Mouse (Mus musculus): ENCODE measurements around the gene Gpr132. TPM values are rescaled to one million over a fixed set of nuclear protein-coding genes. Genes with fewer than 3 reads are reported as not detected.
A peak's percentile ranks its signal among the peaks of the same experiment; 100 is the strongest.
"Not testable (repeated sequence)": the region's sequence is repeated elsewhere in the genome, so short reads cannot be mapped to it uniquely, and the experiment has no call there.

Gpr132 gene
- total RNA-seq, 2 experiments from 2014 or later, result not detected

- DNase-seq (ENCODE audit: low spot score in 2 of 2), result no peak
- intact Hi-C loops (cut with DNase I), result no loop called here
These were observed 10.8 kb downstream of the Gpr132 start for GRCm38 (mm10) chr12:112857021-112857925.

GRCm38 (mm10) chr12:112856338-112856737, 11.7 kb downstream of the Gpr132 start:
- intact Hi-C loops (cut with DNase I), result no loop called here
- no peak for DNase-seq (ENCODE audit: low spot score in 2 of 2)

- intact Hi-C loops (cut with DNase I), result no loop called here
- no peak for DNase-seq (ENCODE audit: low spot score in 2 of 2)
These were observed 13.3 kb downstream of the Gpr132 start for GRCm38 (mm10) chr12:112854610-112855333.

- DNase-seq (ENCODE audit: low spot score in 2 of 2), result no peak
- intact Hi-C loops (cut with DNase I), result no loop called here
These were observed 14.8 kb downstream of the Gpr132 start for GRCm38 (mm10) chr12:112853050-112853729.

- DNase-seq (ENCODE audit: low spot score in 2 of 2), result no peak
- intact Hi-C loops (cut with DNase I), result no loop called here
These were observed 16.9 kb downstream of the Gpr132 start for GRCm38 (mm10) chr12:112851116-112851515.

- no peak for DNase-seq (ENCODE audit: low spot score in 2 of 2)
- intact Hi-C loops (cut with DNase I), result no loop called here
These were observed 17.7 kb downstream of the Gpr132 start for GRCm38 (mm10) chr12:112850344-112850743.

- DNase-seq (ENCODE audit: low spot score in 2 of 2), result no peak
- intact Hi-C loops (cut with DNase I), result no loop called here
These were observed 18.6 kb downstream of the Gpr132 start for GRCm38 (mm10) chr12:112849235-112850022.

GRCm38 (mm10) chr12:112847880-112848279, 20.1 kb downstream of the Gpr132 start:
- intact Hi-C loops (cut with DNase I), result no loop called here
- no peak for DNase-seq (ENCODE audit: low spot score in 2 of 2)

- peak; percentile 70 to 78 for DNase-seq (ENCODE audit: low spot score in 2 of 2)
- intact Hi-C loops (cut with DNase I), result loop anchor here (2.0 to 5.0 kb wide), 2 partner anchors 37 to 97 kb away; partner anchors contain the start of gene Clba1
These were observed 24.2 kb downstream of the Gpr132 start for GRCm38 (mm10) chr12:112843803-112844202.

- not testable (repeated sequence) for DNase-seq (ENCODE audit: low spot score in 2 of 2)
- intact Hi-C loops (cut with DNase I), result loop anchor here (5.0 kb wide), 1 partner anchor 35 kb away; the partner anchor contains the start of gene Clba1
These were observed 25.9 kb downstream of the Gpr132 start for GRCm38 (mm10) chr12:112842128-112842527.

- not testable (repeated sequence) for DNase-seq (ENCODE audit: low spot score in 2 of 2)
- intact Hi-C loops (cut with DNase I), result loop anchor here (5.0 kb wide), 1 partner anchor 34 kb away; the partner anchor contains the start of gene Clba1
These were observed 26.6 kb downstream of the Gpr132 start for GRCm38 (mm10) chr12:112841338-112841892.

GRCm38 (mm10) chr12:112840209-112841086, 27.6 kb downstream of the Gpr132 start:
- intact Hi-C loops (cut with DNase I), result loop anchor here (5.0 kb wide), 1 partner anchor 33 kb away; the partner anchor contains the start of gene Clba1

GRCm38 (mm10) chr12:112835046-112835445, 33.0 kb downstream of the Gpr132 start:
- DNase-seq (ENCODE audit: low spot score in 2 of 2), result no peak
- intact Hi-C loops (cut with DNase I), result no loop called here

More at GRCm38 (mm10) chr12:112840209-112841086, 27.6 kb downstream of the Gpr132 start:
- DNase-seq (ENCODE audit: low spot score in 2 of 2), result no peak

- no peak for DNase-seq (ENCODE audit: low spot score in 2 of 2)
- intact Hi-C loops (cut with DNase I), result no loop called here
These were observed 34.5 kb downstream of the Gpr132 start for GRCm38 (mm10) chr12:112833527-112833926.

GRCm38 (mm10) chr12:112832411-112832810, 35.6 kb downstream of the Gpr132 start:
- no peak for DNase-seq (ENCODE audit: low spot score in 2 of 2)
- intact Hi-C loops (cut with DNase I), result no loop called here

GRCm38 (mm10) chr12:112830570-112830969, 37.5 kb downstream of the Gpr132 start:
- DNase-seq (ENCODE audit: low spot score in 2 of 2), result no peak
- intact Hi-C loops (cut with DNase I), result no loop called here

- DNase-seq (ENCODE audit: low spot score in 2 of 2), result no peak
- intact Hi-C loops (cut with DNase I), result no loop called here
These were observed 37.9 kb downstream of the Gpr132 start for GRCm38 (mm10) chr12:112830141-112830540.

All from left cerebral cortex, postnatal 36 days (tissue).